Mouse (Mus musculus): ENCODE measurements at regions not wholly inside any gene's neighbourhood (a gene's known extent, or its start where the extent isn't known, plus 50 kb on each side); places are given as distances from the start of the nearest gene placed in this dataset.

- H3K9ac ChIP-seq (ENCODE audit: low read depth, low read length), result no peak overlapping the region
- no peak overlapping the region for H3K27ac ChIP-seq (ENCODE audit: low read depth, low read length)
- no peaks in the 10 kb centered on the region for H3K4me1 ChIP-seq (ENCODE audit: control insufficient read depth, insufficient read depth, low read length)
- WGBS, result 88% methylated on average over 1 of the region's 1 CpGs
- H3K4me2 ChIP-seq (replicated peaks; ENCODE audit: low read depth, low read length), result no peak overlapping the region
- no peak overlapping the region for H3K4me3 ChIP-seq (ENCODE audit: low read length)
- ATAC-seq (ENCODE audit: low FRiP score, low TSS enrichment), result no peak
- H3K9me3 ChIP-seq (ENCODE audit: control insufficient read depth, low read length), result no peaks in the 10 kb centered on the region
- H3K27me3 ChIP-seq (ENCODE audit: control insufficient read depth, insufficient read depth, low read length), result no peaks in the 10 kb centered on the region
- no peaks in the 10 kb centered on the region for H3K36me3 ChIP-seq (ENCODE audit: control insufficient read depth, insufficient read depth, low read length)
Measured at GRCm38 (mm10) chr10:16574568-16574967, 1148.5 kb upstream of the Cited2 start.

- Histone ChIP-seq H3K27ac (ENCODE audit: low read depth, low read length) (no peak overlapping the region), H3K4me3 (ENCODE audit: low read length) (no peak overlapping the region), H3K4me2 (replicated peaks; ENCODE audit: low read depth, low read length) (no peak overlapping the region), H3K4me1 (ENCODE audit: control insufficient read depth, insufficient read depth, low read length) (no peaks in the 10 kb centered on the region), H3K9me3 (ENCODE audit: control insufficient read depth, low read length) (no peaks in the 10 kb centered on the region), H3K36me3 (ENCODE audit: control insufficient read depth, insufficient read depth, low read length) (no peaks in the 10 kb centered on the region), H3K9ac (ENCODE audit: low read depth, low read length) (no peak overlapping the region), H3K27me3 (ENCODE audit: control insufficient read depth, insufficient read depth, low read length) (no peaks in the 10 kb centered on the region)
- no peak for ATAC-seq (ENCODE audit: low FRiP score, low TSS enrichment)
- 82% methylated on average over 4 of the region's 4 CpGs for WGBS
Measured at GRCm38 (mm10) chr10:16578554-16579078, 1144.4 kb upstream of the Cited2 start.

GRCm38 (mm10) chr10:16580200-16580599 lies 1142.8 kb upstream of the Cited2 start:
- WGBS, result 91% methylated on average over 3 of the region's 3 CpGs
- Histone ChIP-seq H3K9ac (ENCODE audit: low read depth, low read length) (no peak overlapping the region), H3K4me1 (ENCODE audit: control insufficient read depth, insufficient read depth, low read length) (no peaks in the 10 kb centered on the region), H3K36me3 (ENCODE audit: control insufficient read depth, insufficient read depth, low read length) (no peaks in the 10 kb centered on the region), H3K4me3 (ENCODE audit: low read length) (no peak overlapping the region), H3K9me3 (ENCODE audit: control insufficient read depth, low read length) (no peaks in the 10 kb centered on the region), H3K27ac (ENCODE audit: low read depth, low read length) (no peak overlapping the region), H3K27me3 (ENCODE audit: control insufficient read depth, insufficient read depth, low read length) (no peaks in the 10 kb centered on the region), H3K4me2 (replicated peaks; ENCODE audit: low read depth, low read length) (no peak overlapping the region)
- no peak for ATAC-seq (ENCODE audit: low FRiP score, low TSS enrichment)

DNA sequence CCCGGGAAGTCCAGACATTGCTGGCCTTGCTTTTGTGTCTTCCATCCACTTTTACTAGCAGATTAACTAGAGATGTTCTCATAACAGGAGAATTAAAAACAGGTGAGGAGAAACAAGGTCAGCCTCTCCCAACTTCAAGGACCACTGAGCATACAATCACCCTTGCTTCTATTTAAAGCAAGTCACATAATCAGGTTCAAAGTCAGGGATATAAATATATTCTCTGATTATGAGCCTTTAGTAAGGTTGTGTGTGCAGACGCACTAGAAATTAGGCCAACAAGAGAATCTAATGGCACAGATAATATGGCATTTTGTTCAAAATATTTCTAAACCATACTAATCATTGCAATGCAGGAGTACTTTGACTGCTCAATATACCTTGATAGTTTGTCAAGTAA lies 1134.2 kb upstream of the Cited2 start:
- Histone ChIP-seq H3K36me3 (ENCODE audit: control insufficient read depth, insufficient read depth, low read length) (no peaks in the 10 kb centered on the region), H3K9me3 (ENCODE audit: control insufficient read depth, low read length) (no peaks in the 10 kb centered on the region), H3K27me3 (ENCODE audit: control insufficient read depth, insufficient read depth, low read length) (no peaks in the 10 kb centered on the region), H3K4me1 (ENCODE audit: control insufficient read depth, insufficient read depth, low read length) (no peaks in the 10 kb centered on the region), H3K4me3 (ENCODE audit: low read length) (no peak overlapping the region), H3K9ac (ENCODE audit: low read depth, low read length) (no peak overlapping the region), H3K4me2 (replicated peaks; ENCODE audit: low read depth, low read length) (no peak overlapping the region), H3K27ac (ENCODE audit: low read depth, low read length) (no peak overlapping the region)
- no peak for ATAC-seq (ENCODE audit: low FRiP score, low TSS enrichment)
- 91% methylated on average over 2 of the region's 2 CpGs for WGBS

GRCm38 (mm10) chr10:16589399-16589798 lies 1133.6 kb upstream of the Cited2 start:
- no peaks in the 10 kb centered on the region for H3K36me3 ChIP-seq (ENCODE audit: control insufficient read depth, insufficient read depth, low read length)
- H3K27me3 ChIP-seq (ENCODE audit: control insufficient read depth, insufficient read depth, low read length), result no peaks in the 10 kb centered on the region
- no peak overlapping the region for H3K27ac ChIP-seq (ENCODE audit: low read depth, low read length)
- no peak overlapping the region for H3K4me2 ChIP-seq (replicated peaks; ENCODE audit: low read depth, low read length)
- H3K4me1 ChIP-seq (ENCODE audit: control insufficient read depth, insufficient read depth, low read length), result no peaks in the 10 kb centered on the region
- WGBS, result 84% methylated on average over 3 of the region's 3 CpGs
- no peak overlapping the region for H3K9ac ChIP-seq (ENCODE audit: low read depth, low read length)
- H3K9me3 ChIP-seq (ENCODE audit: control insufficient read depth, low read length), result no peaks in the 10 kb centered on the region
- ATAC-seq (ENCODE audit: low FRiP score, low TSS enrichment), result no peak
- no peak overlapping the region for H3K4me3 ChIP-seq (ENCODE audit: low read length)

DNA sequence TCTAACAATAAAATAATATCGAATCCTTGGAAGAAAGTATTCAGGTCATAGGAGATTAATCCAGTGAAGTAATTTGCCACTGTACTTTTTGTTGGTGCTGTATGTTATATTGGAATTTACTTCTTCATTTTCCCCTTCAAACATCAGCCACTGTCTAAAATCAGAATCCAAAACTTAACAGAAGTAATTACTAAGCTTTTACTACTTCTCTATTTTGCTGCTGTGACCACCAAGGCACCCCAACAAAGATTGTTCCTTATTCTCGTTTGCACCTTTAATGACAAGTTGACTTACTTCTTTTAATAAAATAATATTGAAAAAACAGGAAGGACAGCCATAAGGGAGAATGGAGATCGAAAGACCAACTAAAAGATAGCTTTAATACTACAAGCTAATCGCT lies 1130.1 kb upstream of the Cited2 start:
- no peaks in the 10 kb centered on the region for H3K4me1 ChIP-seq (ENCODE audit: control insufficient read depth, insufficient read depth, low read length)
- no peak overlapping the region for H3K9ac ChIP-seq (ENCODE audit: low read depth, low read length)
- ATAC-seq (ENCODE audit: low FRiP score, low TSS enrichment), result no peak
- no peaks in the 10 kb centered on the region for H3K27me3 ChIP-seq (ENCODE audit: control insufficient read depth, insufficient read depth, low read length)
- no peak overlapping the region for H3K27ac ChIP-seq (ENCODE audit: low read depth, low read length)
- WGBS, result 91% methylated on average over 4 of the region's 4 CpGs
- no peaks in the 10 kb centered on the region for H3K36me3 ChIP-seq (ENCODE audit: control insufficient read depth, insufficient read depth, low read length)
- H3K4me2 ChIP-seq (replicated peaks; ENCODE audit: low read depth, low read length), result no peak overlapping the region
- no peaks in the 10 kb centered on the region for H3K9me3 ChIP-seq (ENCODE audit: control insufficient read depth, low read length)
- H3K4me3 ChIP-seq (ENCODE audit: low read length), result no peak overlapping the region

- no peaks in the 10 kb centered on the region for H3K27me3 ChIP-seq (ENCODE audit: control insufficient read depth, insufficient read depth, low read length)
- H3K4me2 ChIP-seq (replicated peaks; ENCODE audit: low read depth, low read length), result no peak overlapping the region
- no peak overlapping the region for H3K4me3 ChIP-seq (ENCODE audit: low read length)
- H3K27ac ChIP-seq (ENCODE audit: low read depth, low read length), result no peak overlapping the region
- H3K4me1 ChIP-seq (ENCODE audit: control insufficient read depth, insufficient read depth, low read length), result no peaks in the 10 kb centered on the region
- no peaks in the 10 kb centered on the region for H3K36me3 ChIP-seq (ENCODE audit: control insufficient read depth, insufficient read depth, low read length)
- 94% methylated on average over 1 of the region's 1 CpGs for WGBS
- H3K9ac ChIP-seq (ENCODE audit: low read depth, low read length), result no peak overlapping the region
- ATAC-seq (ENCODE audit: low FRiP score, low TSS enrichment), result no peak
- H3K9me3 ChIP-seq (ENCODE audit: control insufficient read depth, low read length), result no peaks in the 10 kb centered on the region
Measured at GRCm38 (mm10) chr10:16600041-16600440, 1123.0 kb upstream of the Cited2 start.

DNA sequence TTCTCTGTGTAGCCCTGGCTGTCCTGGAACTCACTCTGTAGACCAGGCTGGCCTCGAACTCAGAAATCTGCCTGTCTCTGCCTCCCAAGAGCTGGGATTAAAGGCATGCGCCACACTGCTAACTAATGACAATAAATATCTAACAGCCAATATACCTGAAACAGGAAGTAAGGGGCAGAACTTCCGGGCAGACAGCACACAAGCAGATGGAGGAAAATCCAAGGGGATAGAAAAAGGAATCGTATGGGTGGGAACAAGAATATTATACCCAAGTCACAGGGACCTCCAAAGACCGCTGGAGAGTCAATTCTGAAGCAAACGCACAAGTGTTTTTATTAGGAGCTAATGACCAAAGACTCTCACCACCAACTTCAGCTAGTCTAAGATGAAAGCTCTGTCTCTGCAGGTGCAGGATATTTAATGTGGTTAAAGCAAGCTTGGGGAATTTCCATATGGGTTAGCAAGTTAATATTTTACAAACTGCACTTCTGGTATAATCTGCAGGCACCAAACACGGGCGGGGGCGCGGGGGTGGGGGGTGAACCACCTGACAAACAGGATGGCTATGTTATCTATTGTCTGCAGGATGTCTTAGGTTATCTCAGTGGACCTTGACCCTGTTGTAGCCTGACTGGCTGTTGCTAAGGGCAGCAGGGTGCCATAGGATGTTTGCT lies 1122.3 kb upstream of the Cited2 start:
- H3K4me2 ChIP-seq (replicated peaks; ENCODE audit: low read depth, low read length), result no peak overlapping the region
- 78% methylated on average over 10 of the region's 10 CpGs for WGBS
- ATAC-seq (ENCODE audit: low FRiP score, low TSS enrichment), result no peak
- no peak overlapping the region for H3K4me3 ChIP-seq (ENCODE audit: low read length)
- H3K27me3 ChIP-seq (ENCODE audit: control insufficient read depth, insufficient read depth, low read length), result no peaks in the 10 kb centered on the region
- no peaks in the 10 kb centered on the region for H3K4me1 ChIP-seq (ENCODE audit: control insufficient read depth, insufficient read depth, low read length)
- H3K27ac ChIP-seq (ENCODE audit: low read depth, low read length), result no peak overlapping the region
- no peaks in the 10 kb centered on the region for H3K36me3 ChIP-seq (ENCODE audit: control insufficient read depth, insufficient read depth, low read length)
- no peaks in the 10 kb centered on the region for H3K9me3 ChIP-seq (ENCODE audit: control insufficient read depth, low read length)
- no peak overlapping the region for H3K9ac ChIP-seq (ENCODE audit: low read depth, low read length)

DNA sequence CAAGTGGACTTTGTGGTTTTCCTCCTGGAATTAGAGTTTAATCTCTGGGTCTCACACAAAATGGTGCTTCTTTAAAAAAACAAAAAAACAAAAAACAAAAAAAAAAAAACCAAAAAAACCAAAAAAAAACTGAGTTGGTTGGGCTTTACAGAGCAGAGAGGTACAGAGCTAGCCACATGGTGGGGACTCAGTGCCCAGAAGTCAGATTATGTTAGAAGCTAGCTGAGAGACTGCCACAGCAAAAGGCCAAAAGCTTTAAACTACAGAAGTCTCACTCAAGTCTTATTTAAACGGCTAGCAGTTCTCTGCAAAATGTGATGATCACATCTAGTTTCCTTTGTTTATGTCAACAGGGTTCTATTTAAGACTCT lies 1121.8 kb upstream of the Cited2 start:
- Histone ChIP-seq H3K36me3 (ENCODE audit: control insufficient read depth, insufficient read depth, low read length) (no peaks in the 10 kb centered on the region), H3K4me1 (ENCODE audit: control insufficient read depth, insufficient read depth, low read length) (no peaks in the 10 kb centered on the region), H3K9me3 (ENCODE audit: control insufficient read depth, low read length) (no peaks in the 10 kb centered on the region), H3K4me3 (ENCODE audit: low read length) (no peak overlapping the region), H3K9ac (ENCODE audit: low read depth, low read length) (no peak overlapping the region), H3K4me2 (replicated peaks; ENCODE audit: low read depth, low read length) (no peak overlapping the region), H3K27ac (ENCODE audit: low read depth, low read length) (no peak overlapping the region), H3K27me3 (ENCODE audit: control insufficient read depth, insufficient read depth, low read length) (no peaks in the 10 kb centered on the region)
- WGBS, result 82% methylated on average over 1 of the region's 1 CpGs
- no peak for ATAC-seq (ENCODE audit: low FRiP score, low TSS enrichment)
